Mouse (Mus musculus): ENCODE measurements at regions not wholly inside any gene's neighbourhood (a gene's known extent, or its start where the extent isn't known, plus 50 kb on each side); places are given as distances from the start of the nearest gene placed in this dataset.

DNA sequence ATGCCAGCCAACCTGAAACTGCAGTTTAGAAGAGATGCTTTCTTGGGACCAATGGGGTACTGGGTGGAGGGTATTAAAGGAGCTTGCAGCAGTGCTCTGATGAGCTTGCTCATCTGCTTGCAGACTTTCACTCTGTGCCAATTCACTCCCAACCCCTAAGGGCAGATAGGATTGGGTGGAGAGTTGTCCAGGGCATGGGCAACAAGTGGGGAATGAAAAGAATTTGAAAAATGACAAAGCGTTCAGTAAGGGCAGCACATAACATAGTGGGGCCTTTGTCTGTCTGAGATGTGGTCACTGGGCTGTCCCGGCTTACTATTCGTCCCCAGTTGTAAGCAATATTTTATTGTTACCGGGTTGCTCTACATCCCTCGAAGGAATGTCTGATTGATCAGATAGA lies 170.7 kb downstream of the Ube2e3 start:
- TF ChIP-seq CTCF (IDR thresholded peaks at IDR 0.05; ENCODE audit: borderline replicate concordance, insufficient read depth, low read length) (no peak), POLR2A (IDR thresholded peaks at IDR 0.05; ENCODE audit: low read depth, low read length) (no peak)

Measured in embryonic fibroblast, embryonic 13.5 days (primary cell).